Mouse (Mus musculus) embryonic fibroblast, embryonic 13.5 days (primary cell): ENCODE measurements around the gene Car2. TPM values are rescaled to one million over a fixed set of nuclear protein-coding genes. Genes with fewer than 3 reads are reported as not detected.

Source experiments
- H3K27ac ChIP-seq: 2 replicates; pipeline ENCODE4 v1.5.1; 2012; ENCODE audit warnings: low read length, control low read depth, inconsistent platforms; ENCODE audit not compliant: insufficient read depth
- H3K4me1 ChIP-seq: 2 replicates; pipeline ENCODE4 v1.6.1; 2011; ENCODE audit warnings: low read length; ENCODE audit not compliant: control insufficient read depth, insufficient read depth
- H3K4me3 ChIP-seq: 2 replicates; pipeline ENCODE4 v1.5.1; 2011; ENCODE audit warnings: mild to moderate bottlenecking, control low read depth, low read length; ENCODE audit not compliant: insufficient read depth
- CTCF ChIP-seq: IDR thresholded peaks from 2 replicates; pipeline ENCODE4 v1.5.1; 2011; ENCODE audit warnings: mild to moderate bottlenecking, control low read depth, low read length, moderate library complexity, borderline replicate concordance; ENCODE audit not compliant: insufficient read depth
- POLR2A ChIP-seq: IDR thresholded peaks from 2 replicates; pipeline ENCODE4 v1.6.1; 2011; ENCODE audit warnings: low read depth, mild to moderate bottlenecking, control low read depth, low read length, moderate library complexity
- polyA plus RNA-seq: library from polyadenylated mRNA; stranded (reverse); fragments of >200 nt; gene quantifications from 2 replicates; pipeline ENCODE4 v1.2.4, GENCODE M21; 2011; ENCODE audit warnings: low read depth; ENCODE audit not compliant: missing spikeins, insufficient read length

Car2 gene
- 0.83 and 1.4 TPM in 2 replicates for polyA plus RNA-seq

DNA sequence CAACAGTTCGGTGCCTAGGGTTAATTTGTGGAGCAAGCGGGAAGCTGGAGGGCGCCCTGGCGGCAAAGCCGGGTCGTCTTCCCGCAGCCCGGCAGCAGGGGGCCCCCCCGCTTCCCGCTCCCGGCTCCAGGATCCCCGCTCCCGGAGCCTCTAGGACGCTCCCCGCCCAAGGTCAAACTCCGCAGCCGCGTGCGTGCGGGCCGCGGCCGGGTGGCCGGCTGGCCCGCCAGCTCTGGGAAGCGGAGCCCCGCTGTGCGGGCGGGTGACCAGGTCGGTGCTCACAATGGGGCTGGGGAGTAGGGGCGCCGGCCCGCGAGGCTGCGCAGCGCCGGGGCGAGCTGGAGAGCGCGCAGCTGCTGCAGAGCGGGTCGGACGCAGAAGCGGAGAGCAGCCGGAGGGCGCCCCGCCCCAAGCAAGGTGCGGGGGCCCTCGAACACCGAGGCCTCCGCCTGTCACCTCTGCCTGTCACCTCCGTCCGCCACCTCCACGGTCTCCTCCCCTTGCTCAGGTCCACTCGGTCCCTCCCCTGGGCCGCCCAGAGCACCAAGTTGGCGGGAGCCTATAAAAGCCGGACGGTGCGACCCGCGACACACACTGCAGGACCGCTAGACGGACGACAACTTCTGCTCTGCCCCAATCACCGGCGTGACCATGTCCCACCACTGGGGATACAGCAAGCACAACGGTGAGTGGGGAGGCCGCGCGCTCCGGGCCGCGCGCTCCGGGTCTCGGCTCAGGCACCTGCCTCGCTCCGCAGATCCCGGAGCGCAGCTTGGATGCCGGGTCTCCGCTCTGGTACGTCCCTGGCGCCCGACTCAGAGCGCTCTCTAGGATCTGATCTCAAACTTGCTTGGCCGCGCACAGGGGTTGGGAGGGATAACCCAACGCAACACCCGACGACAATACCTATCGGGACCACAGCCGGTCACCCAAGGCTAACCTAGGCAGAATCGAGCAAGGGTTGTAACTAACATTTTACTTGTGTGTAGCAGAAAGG lies at the start of gene Car2:
Car2 (plus strand) TSS at position 172 of the 997 bp plus-strand sequence.
- H3K27ac ChIP-seq = no peak within 1 kb of the TSS
- H3K4me1 ChIP-seq = no peaks in the 10 kb centered on the region
- peak within 1 kb of the TSS; percentile 49 for H3K4me3 ChIP-seq
- TF ChIP-seq CTCF (no peak), POLR2A (no peak)

DNA sequence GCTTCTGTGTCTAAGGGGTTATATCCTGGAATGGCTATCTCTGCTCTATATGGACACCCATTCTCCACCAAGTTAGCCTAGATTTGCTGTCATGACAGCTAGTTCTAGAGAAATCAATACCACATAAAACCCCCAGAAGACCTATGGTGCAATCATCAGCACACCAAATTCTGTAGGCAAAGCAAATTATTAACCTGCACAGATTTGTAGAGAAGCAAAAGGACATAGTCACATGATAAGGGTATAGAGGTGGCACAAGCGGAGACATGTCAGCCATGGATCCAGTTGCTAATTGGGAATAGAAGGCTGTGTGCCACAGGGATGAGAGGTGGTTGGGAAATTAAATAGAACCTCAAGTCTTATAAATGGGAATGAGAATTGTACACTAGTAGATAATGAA lies 47.1 kb upstream of the Car2 start:
- Histone ChIP-seq H3K4me1 (no peaks in the 10 kb centered on the region), H3K27ac (no peak overlapping the region), H3K4me3 (no peak overlapping the region)
- TF ChIP-seq CTCF (no peak), POLR2A (no peak)

DNA sequence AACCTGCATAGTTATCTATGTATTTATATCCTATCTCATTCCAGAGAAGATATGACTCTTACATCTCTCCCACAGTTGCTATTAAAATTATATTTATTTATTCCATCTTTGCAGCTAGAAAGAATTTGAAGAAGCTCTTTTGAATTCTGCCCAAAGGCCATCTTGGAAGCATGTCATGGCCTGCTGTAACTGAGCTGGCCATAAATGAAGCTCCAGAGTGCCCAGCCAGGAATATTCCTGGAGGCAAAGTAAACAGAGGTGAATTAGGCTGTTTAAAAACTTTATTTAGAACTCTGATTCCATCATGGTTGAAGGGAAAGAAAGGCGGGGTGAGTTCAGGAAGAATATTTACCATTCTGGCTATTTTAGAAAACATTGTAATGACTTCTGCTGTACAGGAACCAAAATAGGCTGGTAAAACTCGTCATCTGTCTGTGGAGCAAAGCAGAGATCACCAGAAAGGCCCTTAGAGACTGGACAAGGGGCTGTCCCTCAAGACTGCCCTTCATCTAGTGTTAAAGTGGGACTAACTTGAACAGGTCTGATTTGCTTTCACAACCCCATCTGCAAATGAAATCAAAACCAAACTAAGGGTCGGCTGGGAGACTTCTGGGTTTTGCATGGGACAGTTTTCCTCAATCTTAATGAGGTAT lies 46.5 kb upstream of the Car2 start:
- TF ChIP-seq CTCF (no peak), POLR2A (no peak)
- H3K27ac ChIP-seq = no peak overlapping the region
- no peaks in the 10 kb centered on the region for H3K4me1 ChIP-seq
- H3K4me3 ChIP-seq = no peak overlapping the region

DNA sequence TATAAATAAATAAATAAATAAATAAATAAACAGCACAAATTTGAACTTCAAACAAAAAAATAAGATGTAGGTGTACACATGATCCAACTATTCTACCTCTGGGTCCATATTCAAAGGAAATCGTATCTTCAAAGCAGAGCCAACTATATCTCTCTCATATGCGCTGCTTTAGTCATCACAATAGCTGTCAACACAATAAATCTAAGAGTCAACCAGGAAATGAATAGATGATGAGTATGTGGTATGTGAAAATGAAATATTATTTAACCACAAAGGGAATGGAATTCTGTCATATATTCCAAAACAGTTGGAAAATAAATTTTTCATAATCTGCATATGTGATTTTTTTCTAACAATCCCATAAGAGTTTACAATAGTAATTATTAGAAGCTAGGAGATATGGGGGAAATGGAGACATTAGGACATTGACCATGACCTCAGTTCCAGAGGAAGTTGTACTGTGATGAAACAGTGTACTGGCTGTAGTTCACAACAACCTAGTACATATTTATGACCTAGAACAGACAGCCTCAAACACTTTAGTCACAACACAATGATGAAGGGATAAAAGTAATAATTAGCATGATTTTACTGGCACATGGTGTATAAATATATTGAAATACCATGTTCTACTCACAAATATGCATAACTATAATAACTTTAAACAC lies 37.4 kb upstream of the Car2 start:
- TF ChIP-seq POLR2A (no peak), CTCF (no peak)
- Histone ChIP-seq H3K4me3 (no peak overlapping the region), H3K4me1 (no peaks in the 10 kb centered on the region), H3K27ac (no peak overlapping the region)

DNA sequence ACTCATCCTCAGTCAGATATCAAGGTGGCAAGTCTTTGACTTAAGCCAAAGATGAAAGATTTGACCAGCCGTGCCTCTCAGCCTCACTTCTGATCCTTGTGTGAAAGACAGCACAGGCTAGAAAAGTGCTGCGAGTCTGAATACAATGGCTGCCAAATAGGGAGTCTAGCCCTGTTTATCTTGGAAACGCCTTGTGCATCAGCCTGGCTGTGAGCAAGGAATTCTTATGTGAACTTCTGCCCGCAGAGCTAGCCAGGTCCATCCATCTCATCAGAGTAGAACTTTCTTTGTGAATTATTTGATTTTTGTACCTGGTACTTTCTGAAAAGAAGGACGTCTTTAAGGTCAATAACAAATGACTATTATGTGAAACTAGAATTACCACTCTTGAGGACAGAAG lies 32.1 kb upstream of the Car2 start:
- no peak overlapping the region for H3K4me3 ChIP-seq
- TF ChIP-seq POLR2A (no peak), CTCF (no peak)
- H3K27ac ChIP-seq = no peak overlapping the region
- no peaks in the 10 kb centered on the region for H3K4me1 ChIP-seq

DNA sequence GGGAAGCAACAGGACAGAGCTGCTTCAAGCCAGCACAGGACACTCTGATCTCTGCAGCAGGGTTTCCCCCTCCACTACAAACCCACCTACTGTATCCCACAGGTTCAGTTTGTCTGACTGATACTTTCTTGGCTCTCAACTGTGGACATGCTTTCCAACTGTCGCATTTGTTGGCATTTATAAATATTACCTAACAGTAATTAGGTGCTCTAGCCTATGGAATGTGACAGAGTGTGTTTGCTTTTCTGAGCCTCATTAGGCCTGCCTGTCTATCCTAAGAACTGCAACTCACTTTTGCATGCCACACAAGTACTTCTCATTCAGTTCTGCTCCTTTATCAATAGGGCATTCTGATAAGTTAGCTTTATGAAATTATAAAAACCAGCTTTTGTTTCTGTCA lies 31.6 kb upstream of the Car2 start:
- no peak for TF ChIP-seq CTCF
- no peak for TF ChIP-seq POLR2A
- no peak overlapping the region for H3K4me3 ChIP-seq
- H3K27ac ChIP-seq = no peak overlapping the region
- no peaks in the 10 kb centered on the region for H3K4me1 ChIP-seq

DNA sequence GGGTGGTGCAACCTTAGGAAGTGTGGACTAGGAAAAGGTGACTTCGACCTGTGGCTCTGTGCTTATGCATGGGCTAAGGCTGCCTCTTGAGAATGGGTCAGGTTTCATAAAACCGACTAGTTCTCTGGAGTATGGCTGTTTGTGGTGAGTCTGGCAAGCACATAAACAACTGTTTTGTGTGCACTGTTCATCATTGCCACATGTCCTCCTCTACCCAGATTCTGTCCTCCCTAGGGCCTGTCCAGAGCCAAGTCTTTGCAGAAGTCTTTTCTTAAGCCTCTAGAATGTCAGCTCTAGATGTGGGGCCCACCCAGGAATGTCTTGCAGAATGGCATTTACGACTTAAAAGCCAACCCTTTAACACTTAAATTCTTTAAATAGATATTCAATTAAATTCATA lies 28.2 kb upstream of the Car2 start:
- Histone ChIP-seq H3K4me3 (no peak overlapping the region), H3K4me1 (peaks cover 4% of the 10 kb centered on the region; the same call in 1 of the 2 replicates), H3K27ac (no peak overlapping the region)
- TF ChIP-seq CTCF = no peak
- TF ChIP-seq POLR2A = no peak

DNA sequence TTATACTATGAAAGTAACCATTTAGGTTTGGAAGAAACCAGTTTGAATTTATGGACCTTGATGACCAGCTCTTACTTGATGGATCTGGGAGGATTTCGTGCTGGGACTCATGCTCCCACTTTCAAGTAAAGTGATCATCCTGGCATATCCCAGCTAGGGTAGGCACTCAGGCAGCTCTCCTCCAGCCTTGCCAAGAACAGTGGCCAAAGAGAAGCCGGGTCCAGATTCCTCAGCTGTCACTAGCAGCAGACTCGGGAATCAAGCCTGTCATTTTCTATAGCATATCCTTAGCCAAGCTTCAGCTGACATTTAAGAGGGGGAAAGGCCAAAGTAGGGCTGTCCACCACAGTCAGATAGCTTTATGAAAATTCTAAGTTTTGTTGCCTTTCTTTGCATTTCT lies 25.8 kb upstream of the Car2 start:
- Histone ChIP-seq H3K27ac (no peak overlapping the region), H3K4me3 (no peak overlapping the region), H3K4me1 (peaks cover 4% of the 10 kb centered on the region; the same call in 1 of the 2 replicates)
- TF ChIP-seq POLR2A = no peak
- no peak for TF ChIP-seq CTCF

DNA sequence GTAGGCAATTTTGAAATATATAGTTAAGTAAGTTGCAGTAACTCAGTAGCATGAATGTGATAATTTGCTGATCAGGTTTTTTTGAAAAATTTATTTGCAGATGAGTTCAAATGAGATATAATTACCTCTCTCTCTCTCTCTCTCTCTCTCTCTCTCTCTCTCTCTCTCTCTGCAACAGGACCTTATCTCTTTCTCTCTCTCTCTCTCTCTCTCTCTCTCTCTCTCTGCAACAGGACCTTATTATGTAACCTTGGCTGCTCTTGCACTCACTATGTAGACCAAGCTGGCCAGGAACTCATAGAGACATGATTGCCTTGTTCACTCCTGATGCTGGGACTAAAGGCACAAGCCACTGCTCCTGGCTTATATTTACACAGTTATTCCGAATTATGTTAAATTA lies 24.9 kb upstream of the Car2 start:
- Histone ChIP-seq H3K4me1 (peaks cover 4% of the 10 kb centered on the region; the same call in 1 of the 2 replicates), H3K27ac (no peak overlapping the region), H3K4me3 (no peak overlapping the region)
- no peak for TF ChIP-seq POLR2A
- TF ChIP-seq CTCF = no peak

DNA sequence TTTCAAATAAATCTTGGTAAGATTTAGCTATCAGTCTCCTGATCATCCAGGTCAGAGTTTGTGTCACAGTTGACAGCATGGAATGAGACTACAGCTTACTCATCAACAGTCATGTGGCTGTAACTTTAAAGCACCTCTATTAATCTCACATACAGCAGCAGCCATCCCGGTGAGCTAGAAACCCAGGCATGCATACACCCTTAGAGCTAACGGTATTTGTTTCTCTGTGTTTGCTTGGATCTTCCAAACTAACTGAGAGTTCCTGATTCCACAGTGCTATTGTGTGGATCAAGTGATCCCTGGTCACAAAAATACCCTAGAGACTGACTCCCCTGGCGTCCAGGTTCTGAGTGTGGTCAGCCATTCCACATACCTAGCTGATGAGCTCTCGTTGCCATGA lies 24.3 kb upstream of the Car2 start:
- peaks cover 4% of the 10 kb centered on the region; the same call in 1 of the 2 replicates for H3K4me1 ChIP-seq
- H3K27ac ChIP-seq = no peak overlapping the region
- no peak for TF ChIP-seq POLR2A
- TF ChIP-seq CTCF = no peak
- no peak overlapping the region for H3K4me3 ChIP-seq

DNA sequence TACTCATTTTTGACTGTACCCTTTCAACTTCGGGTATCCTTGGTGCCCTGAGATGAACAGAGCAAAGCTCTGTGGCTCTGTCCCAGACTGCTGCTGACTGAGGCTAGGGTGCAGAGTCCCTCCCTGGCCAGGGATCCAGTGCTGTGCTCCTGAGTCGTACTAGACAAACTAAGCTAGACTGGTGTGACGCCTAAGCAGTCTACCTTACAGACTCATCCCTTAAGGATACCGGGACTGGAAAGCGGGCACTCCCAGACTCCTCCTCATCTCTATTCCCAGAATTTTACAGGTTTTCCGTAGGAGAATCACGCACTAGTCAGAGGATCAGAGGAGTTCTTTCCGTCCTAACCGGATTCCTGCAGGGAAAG lies 23.4 kb upstream of the Car2 start:
- Histone ChIP-seq H3K27ac (no peak overlapping the region), H3K4me3 (peak overlapping the region; percentile 10; the same call in 1 of the 2 replicates), H3K4me1 (peaks cover 4% of the 10 kb centered on the region; the same call in 1 of the 2 replicates)
- TF ChIP-seq CTCF (no peak), POLR2A (no peak)
